Mouse (Mus musculus) forebrain, embryonic 13.5 days (tissue): ENCODE results near the gene Atrnl1. TPM values are rescaled to one million over a fixed set of nuclear protein-coding genes. Genes with fewer than 3 reads are reported as not detected.

Experiments used
- ATAC-seq: fragments of 200-750 bp; cut with Nextera tagmentation; 2 replicates; pipeline ENCODE4 v1.8.0; 2017
- H3K27ac ChIP-seq: fragments of 300-500 bp; sonication (generic); 2 replicates; pipeline ENCODE4 v1.5.1; 2015; ENCODE audit warnings: inconsistent platforms, mild to moderate bottlenecking, moderate library complexity
- H3K27me3 ChIP-seq: fragments of 300-500 bp; sonication (generic); 2 replicates; pipeline ENCODE4 v1.6.1; 2015; ENCODE audit warnings: mild to moderate bottlenecking, inconsistent platforms
- H3K36me3 ChIP-seq: fragments of 300-500 bp; sonication (generic); 2 replicates; pipeline ENCODE4 v1.6.1; 2015; ENCODE audit warnings: mild to moderate bottlenecking, inconsistent platforms; ENCODE audit not compliant: poor library complexity, severe bottlenecking
- H3K4me1 ChIP-seq: fragments of 300-500 bp; sonication (generic); 2 replicates; pipeline ENCODE4 v1.6.1; 2015; ENCODE audit warnings: inconsistent platforms
- H3K4me2 ChIP-seq: fragments of 300-500 bp; sonication (generic); 2 replicates; pipeline ENCODE4 v1.6.1; 2015; ENCODE audit warnings: inconsistent platforms, mild to moderate bottlenecking, moderate library complexity
- H3K4me3 ChIP-seq: fragments of 300-500 bp; sonication (generic); 2 replicates; pipeline ENCODE4 v1.5.1; 2015; ENCODE audit warnings: mild to moderate bottlenecking, inconsistent platforms
- H3K9ac ChIP-seq: fragments of 300-500 bp; sonication (generic); 2 replicates; pipeline ENCODE4 v1.6.1; 2015; ENCODE audit warnings: mild to moderate bottlenecking, inconsistent platforms
- H3K9me3 ChIP-seq: fragments of 300-500 bp; sonication (generic); replicated peaks from 2 replicates; pipeline ENCODE4 v1.6.1; 2016; ENCODE audit warnings: inconsistent platforms
- WGBS: fragments of 180-500 bp; shearing (Covaris S2); methylation state at CpG from one replicate; pipeline ENCODE4 v1.1.7; 2015; 5-methylcytosine and 5-hydroxymethylcytosine counted together
- polyA plus RNA-seq: library from polyadenylated mRNA; unstranded; fragments of >200 nt; fragmentation: Nextera tagmentation; extraction: Ambion mirVana; gene quantifications from 2 replicates; pipeline ENCODE4 v1.2.1, GENCODE M21; 2015

The Atrnl1 gene
- polyA plus RNA-seq, 1 experiment from 2014 or later = 5.1 TPM

DNA sequence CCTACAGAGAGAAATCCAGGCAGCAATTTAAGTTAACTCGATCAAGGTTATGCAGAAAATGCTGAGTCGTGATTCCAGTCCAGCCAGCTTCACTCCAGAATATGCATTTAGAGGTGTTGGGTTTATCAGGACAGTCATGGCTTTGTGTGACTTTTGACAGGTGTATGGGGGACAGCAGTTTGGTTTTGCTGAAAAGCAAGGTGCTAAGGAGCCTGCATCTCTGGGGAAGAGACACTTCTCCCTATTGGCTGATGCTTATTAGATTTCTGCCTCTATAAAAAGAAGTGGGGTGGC, 1.3 kb downstream of the Atrnl1 start:
- Histone ChIP-seq H3K4me2 (peak overlapping the region; percentile 93), H3K27ac (no peak overlapping the region), H3K27me3 (no peaks in the 10 kb centered on the region), H3K9me3 (no peaks in the 10 kb centered on the region), H3K4me3 (peak overlapping the region; percentile 63), H3K4me1 (peaks cover 38% of the 10 kb centered on the region), H3K36me3 (no peaks in the 10 kb centered on the region), H3K9ac (peak overlapping the region; percentile 90)
- WGBS = 5% methylated on average over 2 of the region's 2 CpGs
- no peak for ATAC-seq

DNA sequence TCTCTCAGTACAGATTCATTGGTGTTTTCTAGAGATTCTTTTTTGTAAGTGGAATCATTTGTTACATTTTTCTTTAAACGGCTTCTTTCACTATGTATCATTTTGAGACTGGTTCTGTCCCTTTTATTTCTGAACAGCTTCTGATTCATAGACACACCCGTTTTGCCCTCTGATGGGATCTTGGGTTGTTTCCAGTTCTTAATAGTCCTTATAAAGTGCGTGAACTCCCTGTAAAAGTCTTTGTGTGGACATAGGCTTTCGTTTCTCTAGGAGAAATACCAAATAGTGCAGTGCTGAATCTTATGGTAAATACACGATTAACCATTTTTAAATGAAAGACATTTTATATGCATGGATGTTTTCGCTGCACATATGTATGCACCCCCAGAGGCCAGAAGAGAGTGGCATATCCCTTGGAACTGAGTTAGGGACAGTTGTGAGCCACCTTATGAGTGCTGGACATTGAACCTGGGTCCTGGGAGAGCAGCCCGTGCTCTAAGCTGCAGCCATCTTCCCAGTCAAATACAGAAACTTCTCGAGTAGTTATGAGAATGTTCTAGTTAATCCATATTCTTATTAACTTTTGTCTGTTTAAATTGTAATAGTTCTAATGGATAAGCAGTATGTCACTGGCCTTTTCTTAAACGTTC, 5.3 kb downstream of the Atrnl1 start:
- Histone ChIP-seq H3K4me1 (peaks cover 28% of the 10 kb centered on the region), H3K9ac (no peak overlapping the region), H3K27me3 (no peaks in the 10 kb centered on the region), H3K4me2 (no peak overlapping the region), H3K27ac (no peak overlapping the region), H3K9me3 (no peaks in the 10 kb centered on the region), H3K36me3 (peaks cover 4% of the 10 kb centered on the region; the same call in 1 of the 2 replicates), H3K4me3 (no peak overlapping the region)
- WGBS = 81% methylated on average over 9 of the region's 9 CpGs
- ATAC-seq = no peak

DNA sequence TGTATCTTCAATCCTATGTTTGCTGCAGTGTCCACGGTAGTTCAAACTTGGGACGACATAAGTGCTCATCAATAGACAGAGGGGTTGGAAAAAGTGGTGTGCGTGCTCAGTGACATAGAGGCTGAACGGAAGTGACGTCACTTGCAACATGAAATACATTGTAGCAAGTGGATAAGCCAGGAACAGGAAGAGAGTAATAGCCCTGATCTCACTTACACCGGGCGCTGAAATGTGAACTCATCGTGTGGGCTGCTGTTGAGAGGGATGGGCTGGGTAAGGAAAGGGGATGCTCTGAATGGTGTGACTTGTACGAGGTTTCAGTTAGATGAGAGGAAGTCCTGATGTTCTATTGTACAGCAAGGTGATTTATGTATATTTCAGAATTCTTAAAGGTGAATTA, 8.3 kb downstream of the Atrnl1 start:
- no peak overlapping the region for H3K9ac ChIP-seq
- H3K4me2 ChIP-seq = no peak overlapping the region
- no peaks in the 10 kb centered on the region for H3K27me3 ChIP-seq
- no peaks in the 10 kb centered on the region for H3K9me3 ChIP-seq
- H3K36me3 ChIP-seq = peaks cover 5% of the 10 kb centered on the region; the same call in 1 of the 2 replicates
- no peak for ATAC-seq
- H3K4me3 ChIP-seq = no peak overlapping the region
- 92% methylated on average over 9 of the region's 9 CpGs for WGBS
- H3K4me1 ChIP-seq = 0 out of 2 replicates have a peak, but pooled peaks cover 7% of the 10 kb centered on the region
- no peak overlapping the region for H3K27ac ChIP-seq

DNA sequence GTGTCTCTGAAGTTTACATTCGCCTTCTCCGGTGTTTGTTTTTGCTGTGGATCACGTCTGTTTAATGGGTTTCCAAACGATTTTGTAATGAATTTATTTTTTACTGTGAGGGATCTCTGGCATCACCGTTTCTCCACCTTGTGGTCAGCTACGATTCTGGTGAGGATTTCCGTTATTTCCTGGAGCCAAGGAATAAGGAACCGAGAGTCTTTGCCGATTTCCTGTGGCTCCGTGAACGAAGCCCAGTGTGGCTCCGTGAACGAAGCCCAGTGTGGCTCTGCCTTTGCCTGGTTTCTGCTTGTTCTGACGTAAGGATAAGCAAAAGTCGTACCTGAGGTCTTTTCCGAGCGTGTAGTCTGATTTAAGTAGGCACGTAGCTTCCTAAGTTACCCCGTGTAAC, 11.0 kb downstream of the Atrnl1 start:
- peaks cover 9% of the 10 kb centered on the region; the same call in 1 of the 2 replicates for H3K4me1 ChIP-seq
- WGBS = 94% methylated on average over 19 of the region's 19 CpGs
- no peak overlapping the region for H3K4me3 ChIP-seq
- peaks cover 14% of the 10 kb centered on the region; the same call in 1 of the 2 replicates for H3K36me3 ChIP-seq
- H3K4me2 ChIP-seq = no peak overlapping the region
- H3K27me3 ChIP-seq = no peaks in the 10 kb centered on the region
- no peak overlapping the region for H3K27ac ChIP-seq
- H3K9me3 ChIP-seq = no peaks in the 10 kb centered on the region
- no peak overlapping the region for H3K9ac ChIP-seq
- ATAC-seq = no peak

DNA sequence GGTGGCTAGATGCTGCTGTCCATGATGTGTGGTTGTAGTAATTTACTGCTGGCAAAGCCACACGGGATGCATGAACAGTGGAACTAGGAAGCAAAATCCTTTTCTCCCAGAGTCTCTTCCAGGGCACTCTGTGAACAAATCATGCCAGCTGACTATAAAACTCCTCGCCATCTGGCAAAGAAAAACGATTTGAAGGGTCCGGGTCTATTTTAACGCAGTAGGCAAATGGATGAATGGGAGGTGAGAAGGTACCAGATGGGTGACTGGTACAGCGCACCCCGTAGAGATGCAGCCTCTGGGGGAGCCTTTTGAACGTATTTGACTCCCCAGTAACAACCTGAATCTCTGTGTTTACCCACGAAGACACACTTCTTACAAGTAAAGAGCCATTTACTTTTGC, 14.9 kb downstream of the Atrnl1 start:
- 70% methylated on average over 9 of the region's 9 CpGs for WGBS
- H3K4me1 ChIP-seq = peaks cover 4% of the 10 kb centered on the region; the same call in 1 of the 2 replicates
- H3K9ac ChIP-seq = no peak overlapping the region
- 0 out of 2 replicates have a peak, but pooled peaks cover 10% of the 10 kb centered on the region for H3K36me3 ChIP-seq
- no peaks in the 10 kb centered on the region for H3K27me3 ChIP-seq
- H3K4me2 ChIP-seq = peak overlapping the region; percentile 12
- H3K9me3 ChIP-seq = no peaks in the 10 kb centered on the region
- H3K4me3 ChIP-seq = no peak overlapping the region
- peak; percentile 63; the same call in 1 of the 2 replicates for ATAC-seq
- H3K27ac ChIP-seq = peak overlapping the region; percentile 81

DNA sequence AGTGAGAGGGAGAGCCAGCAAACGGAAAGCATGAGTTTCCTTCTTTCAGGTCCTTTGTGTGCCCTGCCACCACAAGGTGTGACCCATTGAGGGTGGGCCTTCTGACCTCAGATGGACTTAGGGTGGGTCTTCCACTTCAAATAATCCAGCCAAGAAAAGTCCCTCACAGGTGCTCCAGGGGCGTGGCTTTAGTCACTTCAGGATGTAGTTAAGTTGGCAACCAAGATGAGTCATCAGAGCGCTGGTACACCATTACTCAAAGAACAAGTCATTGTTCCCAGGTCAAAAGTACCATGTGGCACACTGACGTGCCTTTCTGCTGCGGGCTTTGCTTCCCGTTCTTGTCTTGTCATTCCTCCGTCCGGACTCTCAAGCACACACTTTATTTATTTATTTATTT, 16.4 kb downstream of the Atrnl1 start:
- H3K4me1 ChIP-seq = peaks cover 4% of the 10 kb centered on the region; the same call in 1 of the 2 replicates
- H3K9me3 ChIP-seq = no peaks in the 10 kb centered on the region
- H3K9ac ChIP-seq = no peak overlapping the region
- H3K27me3 ChIP-seq = no peaks in the 10 kb centered on the region
- H3K27ac ChIP-seq = no peak overlapping the region
- ATAC-seq = no peak
- H3K4me3 ChIP-seq = no peak overlapping the region
- H3K36me3 ChIP-seq = 0 out of 2 replicates have a peak, but pooled peaks cover 10% of the 10 kb centered on the region
- H3K4me2 ChIP-seq = no peak overlapping the region
- WGBS = 92% methylated on average over 8 of the region's 8 CpGs

DNA sequence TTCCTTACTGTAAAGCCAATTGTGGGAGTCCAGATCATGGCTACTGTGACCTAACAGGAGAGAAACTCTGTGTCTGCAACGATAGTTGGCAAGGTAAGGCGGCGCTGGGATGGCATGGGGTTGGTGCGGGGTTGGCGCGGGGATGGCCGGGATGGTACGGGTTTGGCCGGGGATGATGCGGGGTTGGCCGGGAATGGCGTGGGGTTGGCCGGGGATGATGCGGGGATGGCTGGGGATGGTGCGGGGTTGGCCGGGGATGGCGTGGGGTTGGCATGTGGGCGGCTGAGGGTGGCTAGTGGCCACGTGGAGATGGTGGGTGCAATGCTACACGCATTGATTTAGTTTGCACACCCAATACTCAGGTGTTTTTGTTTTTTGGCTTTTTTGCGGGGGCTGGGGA, 31.7 kb downstream of the Atrnl1 start:
- Histone ChIP-seq H3K27me3 (no peaks in the 10 kb centered on the region), H3K4me1 (no peaks in the 10 kb centered on the region), H3K27ac (no peak overlapping the region), H3K4me2 (no peak overlapping the region), H3K4me3 (no peak overlapping the region), H3K9ac (no peak overlapping the region), H3K9me3 (no peaks in the 10 kb centered on the region), H3K36me3 (no peaks in the 10 kb centered on the region)
- WGBS = 94% methylated on average over 21 of the region's 21 CpGs
- 0 out of 2 replicates have a peak, but pooled peaks have one; percentile 33 for ATAC-seq

DNA sequence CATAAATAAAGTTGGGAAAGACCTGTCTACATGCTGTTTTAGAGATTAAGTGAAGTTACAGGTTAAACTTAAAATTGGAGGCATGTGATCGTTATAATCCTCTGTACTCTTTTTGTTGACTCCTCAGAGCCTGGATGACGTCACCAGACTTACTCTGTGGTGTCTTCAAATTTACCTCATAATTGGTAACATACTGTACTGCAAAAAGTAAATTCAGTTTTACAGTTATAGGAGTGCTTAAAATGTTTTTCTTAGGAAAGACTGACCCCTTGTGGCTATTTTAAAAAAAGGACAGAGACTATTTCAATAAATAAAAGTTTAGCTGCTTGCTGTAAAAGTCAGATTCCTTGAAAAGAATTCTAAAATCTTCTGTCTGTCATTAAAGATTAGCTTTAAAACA, 32.1 kb downstream of the Atrnl1 start:
- Histone ChIP-seq H3K4me1 (no peaks in the 10 kb centered on the region), H3K9me3 (no peaks in the 10 kb centered on the region), H3K27ac (no peak overlapping the region), H3K9ac (no peak overlapping the region), H3K27me3 (no peaks in the 10 kb centered on the region), H3K4me2 (no peak overlapping the region), H3K36me3 (no peaks in the 10 kb centered on the region), H3K4me3 (no peak overlapping the region)
- ATAC-seq = no peak
- WGBS = 65% methylated on average over 2 of the region's 2 CpGs

DNA sequence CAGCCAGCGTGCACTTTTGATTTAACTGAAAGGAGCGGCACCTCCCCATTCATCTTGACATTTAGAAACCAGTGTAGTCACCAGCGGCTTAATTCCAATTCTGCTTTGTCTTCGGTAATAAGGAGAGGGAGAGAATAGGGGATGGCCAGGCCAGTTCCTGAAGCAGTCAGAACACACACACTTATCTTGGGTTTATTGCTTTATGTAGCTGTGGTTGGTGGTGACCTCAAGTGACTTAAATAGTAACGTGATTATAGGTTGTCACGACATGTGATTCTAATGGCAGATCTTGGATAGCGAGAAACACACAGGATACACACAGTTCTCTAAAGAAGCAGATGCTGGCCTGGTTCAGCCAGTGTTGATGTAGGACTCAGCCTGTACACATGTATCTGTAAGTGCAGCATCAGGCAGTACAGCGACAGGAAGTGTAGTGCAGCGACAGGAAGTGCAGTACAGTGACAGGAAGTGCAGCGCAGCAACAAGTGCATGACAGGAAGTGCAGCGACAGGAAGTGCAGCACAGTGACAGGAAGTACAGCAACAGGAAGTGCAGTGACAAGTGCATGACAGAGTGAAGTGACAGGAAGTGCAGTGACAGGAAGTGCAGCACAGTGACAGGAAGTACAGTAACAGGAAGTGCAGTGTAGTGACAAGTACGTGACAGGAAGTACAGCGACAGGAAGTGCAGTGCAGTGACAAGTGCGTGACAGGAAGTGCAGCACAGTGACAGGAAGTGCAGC, 37.5 kb downstream of the Atrnl1 start:
- 93% methylated on average over 14 of the region's 14 CpGs for WGBS
- H3K27ac ChIP-seq = no peak overlapping the region
- no peak overlapping the region for H3K4me3 ChIP-seq
- H3K9me3 ChIP-seq = no peaks in the 10 kb centered on the region
- H3K27me3 ChIP-seq = no peaks in the 10 kb centered on the region
- H3K9ac ChIP-seq = no peak overlapping the region
- peaks cover 6% of the 10 kb centered on the region; the same call in 1 of the 2 replicates for H3K36me3 ChIP-seq
- H3K4me2 ChIP-seq = no peak overlapping the region
- ATAC-seq = no peak
- H3K4me1 ChIP-seq = no peaks in the 10 kb centered on the region

DNA sequence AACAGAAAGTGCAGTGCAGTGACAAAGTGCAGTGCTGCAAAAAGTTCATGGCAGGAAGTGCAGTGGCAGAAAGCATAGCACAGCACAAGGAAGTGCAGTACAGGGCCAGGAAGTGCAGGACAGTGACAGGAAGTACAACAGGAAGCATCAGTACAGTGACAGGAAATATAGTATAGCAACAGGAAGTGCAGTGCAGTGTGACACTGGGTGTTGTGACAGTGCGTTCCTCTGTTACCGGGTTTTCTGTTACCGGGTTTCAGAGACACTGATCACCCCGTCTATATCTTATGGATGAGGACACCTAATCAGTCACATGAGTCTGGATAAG, 38.1 kb downstream of the Atrnl1 start:
- no peak for ATAC-seq
- WGBS = over 99% methylated on average over 4 of the region's 4 CpGs

DNA sequence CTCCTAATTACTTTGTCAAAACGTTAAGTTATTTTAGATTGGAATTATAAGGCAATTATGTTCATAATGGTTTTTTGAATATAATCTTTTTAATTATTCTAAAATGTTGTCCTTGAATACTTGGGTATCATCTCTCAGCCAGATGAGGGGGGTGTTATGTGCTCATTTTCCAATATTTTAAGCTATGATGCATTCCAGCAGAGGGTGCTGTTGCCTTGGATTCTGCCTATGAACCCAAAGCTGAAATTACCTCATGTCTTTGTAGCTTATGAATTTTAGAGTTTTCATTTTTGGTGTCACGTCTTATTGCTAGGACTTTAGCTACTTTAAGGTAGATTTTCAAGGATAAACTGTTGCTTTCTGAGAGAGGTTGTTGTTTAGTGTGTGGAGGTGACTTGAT, 44.2 kb downstream of the Atrnl1 start:
- Histone ChIP-seq H3K4me1 (no peaks in the 10 kb centered on the region), H3K4me2 (no peak overlapping the region), H3K36me3 (peaks cover 23% of the 10 kb centered on the region), H3K27me3 (no peaks in the 10 kb centered on the region), H3K4me3 (no peak overlapping the region), H3K9me3 (no peaks in the 10 kb centered on the region), H3K9ac (no peak overlapping the region), H3K27ac (no peak overlapping the region)
- ATAC-seq = no peak
- WGBS = 72% methylated on average over 2 of the region's 2 CpGs

More for the DNA sequence above, 38.1 kb downstream of the Atrnl1 start:
- H3K27ac ChIP-seq = no peak overlapping the region
- H3K9ac ChIP-seq = no peak overlapping the region
- peaks cover 7% of the 10 kb centered on the region; the same call in 1 of the 2 replicates for H3K36me3 ChIP-seq
- no peak overlapping the region for H3K4me2 ChIP-seq
- no peaks in the 10 kb centered on the region for H3K27me3 ChIP-seq
- no peaks in the 10 kb centered on the region for H3K4me1 ChIP-seq
- no peaks in the 10 kb centered on the region for H3K9me3 ChIP-seq
- no peak overlapping the region for H3K4me3 ChIP-seq

DNA sequence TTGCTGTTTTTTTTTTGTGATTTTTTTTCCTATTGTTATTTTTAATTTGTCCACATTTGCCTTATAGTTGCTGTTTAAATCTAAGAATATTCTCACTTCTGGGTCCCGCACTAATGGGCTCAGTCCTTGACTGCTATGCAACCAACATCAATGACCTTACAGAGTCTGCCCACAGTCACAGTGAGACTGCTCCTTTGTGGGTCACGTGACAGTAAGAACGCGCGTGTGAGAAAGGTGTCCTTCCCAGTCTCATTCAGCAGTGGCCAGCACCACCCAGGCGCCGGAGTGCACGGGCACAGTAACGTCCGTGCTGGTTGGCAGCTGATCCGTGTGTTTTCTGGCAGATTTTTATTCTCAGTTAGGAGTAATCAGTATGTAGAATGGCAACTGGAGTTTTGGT, 44.7 kb downstream of the Atrnl1 start:
- WGBS = 90% methylated on average over 11 of the region's 11 CpGs

More for the DNA sequence above, 44.7 kb downstream of the Atrnl1 start:
- H3K27ac ChIP-seq = no peak overlapping the region
- H3K4me2 ChIP-seq = no peak overlapping the region
- H3K4me3 ChIP-seq = no peak overlapping the region
- H3K27me3 ChIP-seq = no peaks in the 10 kb centered on the region
- no peaks in the 10 kb centered on the region for H3K4me1 ChIP-seq
- peaks cover 23% of the 10 kb centered on the region for H3K36me3 ChIP-seq
- H3K9ac ChIP-seq = no peak overlapping the region
- no peak for ATAC-seq
- no peaks in the 10 kb centered on the region for H3K9me3 ChIP-seq
